Mouse (Mus musculus): ENCODE data around the gene Sde2.
A peak's percentile ranks its signal among the peaks of the same experiment; 100 is the strongest.
"Not testable (repeated sequence)": the region's sequence is repeated elsewhere in the genome, so short reads cannot be mapped to it uniquely, and the experiment has no call there.

The Sde2 gene

GRCm38 (mm10) chr1:180889172-180889571, 38.2 kb downstream of the Sde2 start:
- DNase-seq: no peak

GRCm38 (mm10) chr1:180889841-180890240, 38.9 kb downstream of the Sde2 start:
- no peak for DNase-seq

- no peak for DNase-seq
Measured at GRCm38 (mm10) chr1:180892808-180893207, 41.9 kb downstream of the Sde2 start, which contains the start of gene Lefty2. Gene Lefty2, plus strand, starts transcription at chr1:180893108.

GRCm38 (mm10) chr1:180894088-180894987, 43.4 kb downstream of the Sde2 start:
- not testable (repeated sequence) for DNase-seq

GRCm38 (mm10) chr1:180901107-180901506, 50.2 kb downstream of the Sde2 start:
- DNase-seq: peak; percentile 21

- DNase-seq: peak; percentile 12
Measured at GRCm38 (mm10) chr1:180902915-180903314, 52.0 kb downstream of the Sde2 start.

DNA sequence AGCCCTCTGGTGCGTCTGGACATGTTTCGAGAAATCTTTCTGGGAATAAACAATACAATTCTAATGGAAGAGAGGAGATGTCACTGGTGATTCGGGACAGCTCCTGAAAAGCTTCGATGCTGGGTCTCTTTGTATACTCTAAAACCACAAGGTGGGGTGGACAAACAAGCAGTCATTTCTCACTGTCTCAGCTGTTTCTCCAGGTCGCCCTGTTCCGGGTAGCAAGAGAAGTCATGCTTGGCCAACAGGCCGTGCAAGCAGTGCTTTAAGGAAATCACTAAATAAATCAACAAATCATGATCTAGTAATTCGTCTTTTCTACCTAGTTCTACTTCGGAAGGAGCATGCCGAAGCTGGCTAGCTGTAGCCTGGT, 52.7 kb downstream of the Sde2 start:
- no peak for DNase-seq

GRCm38 (mm10) chr1:180904039-180904814, 53.3 kb downstream of the Sde2 start, which contains the start of gene Pycr2:
Gene Pycr2, plus strand, starts transcription at chr1:180904293.
- DNase-seq: peak; percentile 91

GRCm38 (mm10) chr1:180904815-180905080, 53.8 kb downstream of the Sde2 start:
- DNase-seq: peak; percentile 13

GRCm38 (mm10) chr1:180905307-180905706, 54.4 kb downstream of the Sde2 start:
- no peak for DNase-seq

DNA sequence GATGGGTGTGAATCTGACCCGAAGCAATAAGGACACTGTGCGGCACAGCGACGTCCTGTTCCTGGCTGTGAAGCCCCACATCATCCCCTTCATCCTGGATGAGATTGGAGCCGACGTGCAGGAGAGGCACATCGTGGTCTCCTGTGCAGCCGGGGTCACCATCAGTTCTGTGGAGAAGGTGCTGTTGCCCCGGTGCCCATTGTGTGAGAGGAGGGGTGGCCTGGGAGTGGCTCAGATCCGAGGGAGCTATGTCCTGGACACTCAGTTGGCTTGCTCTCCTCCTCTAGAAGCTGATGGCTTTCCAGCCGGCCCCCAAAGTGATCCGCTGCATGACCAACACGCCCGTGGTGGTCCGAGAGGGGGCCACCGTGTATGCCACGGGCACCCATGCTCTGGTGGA, 54.9 kb downstream of the Sde2 start:
- peak; percentile 12 for DNase-seq

DNA sequence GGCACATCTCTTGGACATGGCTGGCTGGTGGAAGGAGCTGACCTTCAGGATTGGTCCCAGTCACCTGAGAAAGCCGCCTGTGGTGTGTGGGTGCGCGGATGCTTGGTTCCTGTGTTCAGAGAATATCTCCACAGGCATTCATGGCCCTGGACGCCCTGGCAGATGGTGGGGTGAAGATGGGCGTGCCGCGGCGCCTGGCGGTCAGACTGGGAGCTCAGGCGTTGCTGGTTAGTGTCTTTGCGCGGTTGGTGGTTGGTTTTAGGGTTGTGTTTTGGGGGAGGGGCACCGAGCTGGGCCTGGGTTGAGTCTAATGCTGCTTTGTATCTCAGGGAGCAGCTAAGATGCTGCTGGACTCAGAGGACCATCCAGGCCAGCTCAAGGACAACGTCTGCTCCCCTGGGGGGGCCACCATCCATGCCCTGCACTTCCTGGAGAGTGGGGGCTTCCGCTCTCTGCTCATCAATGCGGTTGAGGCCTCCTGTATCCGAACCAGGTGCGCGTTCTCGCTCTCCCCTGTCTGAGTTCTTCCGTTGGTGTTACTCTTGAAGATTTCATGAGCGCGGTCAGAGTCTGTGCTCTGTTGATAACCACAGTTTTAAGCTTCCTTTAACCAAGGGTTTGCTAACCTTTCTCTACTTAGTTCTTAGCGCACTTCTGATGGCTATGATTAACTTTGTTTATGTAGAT, 55.7 kb downstream of the Sde2 start:
- peak; percentile 11 for DNase-seq

GRCm38 (mm10) chr1:180911138-180911537, 60.2 kb downstream of the Sde2 start:
- no peak for DNase-seq

DNA sequence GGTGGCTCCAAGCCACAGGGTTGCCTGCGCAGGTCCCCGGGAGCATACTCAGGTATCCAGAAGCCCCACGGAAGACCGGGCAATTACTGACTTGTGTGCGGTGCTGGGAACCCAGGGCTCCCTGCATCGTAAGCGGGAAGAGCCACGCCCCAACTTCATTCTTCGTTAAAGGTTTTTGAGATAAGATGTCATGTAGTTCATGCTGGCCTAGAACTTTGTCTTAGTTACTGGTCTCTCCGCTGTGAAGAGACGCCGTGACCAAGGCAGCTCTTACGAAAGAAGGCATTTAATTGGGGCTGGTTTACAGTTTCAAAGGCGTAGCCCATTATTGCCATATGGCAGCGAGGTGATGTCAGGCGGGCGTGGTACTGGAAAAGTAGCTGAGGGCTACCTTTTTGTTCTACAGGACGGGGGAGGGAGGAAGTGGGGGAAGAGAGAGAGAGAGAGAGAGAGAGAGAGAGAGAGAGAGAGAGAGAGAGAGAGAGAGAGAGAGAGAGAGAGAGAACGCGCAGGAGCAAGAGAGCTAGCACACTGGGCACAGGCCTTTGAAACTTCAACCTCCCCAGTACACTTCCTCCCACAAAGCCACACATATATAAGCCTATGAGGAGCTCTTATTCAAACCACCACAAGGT, 60.8 kb downstream of the Sde2 start:
- DNase-seq: no peak

DNA sequence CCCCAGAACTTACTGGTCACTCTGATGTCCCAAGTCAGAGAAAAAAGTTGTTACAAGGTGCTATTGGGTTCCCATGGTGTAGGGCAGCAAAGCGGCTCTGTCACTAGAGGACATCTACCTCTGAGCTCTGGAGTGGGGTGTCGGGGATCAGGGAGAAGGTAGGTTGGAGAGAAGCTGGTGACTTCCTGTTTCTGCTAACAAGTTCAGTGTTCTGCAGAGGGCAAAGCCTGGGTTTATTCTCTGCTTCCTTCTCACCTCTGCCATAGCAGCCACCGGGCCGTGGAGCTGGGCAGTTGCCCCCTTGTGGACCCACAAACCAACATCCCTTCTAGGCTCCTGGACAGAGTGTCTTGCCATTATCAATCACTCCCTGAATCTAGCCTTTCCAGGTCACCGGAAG, 61.9 kb downstream of the Sde2 start:
- no peak for DNase-seq

GRCm38 (mm10) chr1:180913797-180914196, 62.9 kb downstream of the Sde2 start:
- DNase-seq: no peak

GRCm38 (mm10) chr1:180916425-180916824, 65.5 kb downstream of the Sde2 start:
- DNase-seq: no peak

GRCm38 (mm10) chr1:180917053-180917452, 66.1 kb downstream of the Sde2 start:
- no peak for DNase-seq

Measured in cerebellum, adult 9-11 months (tissue).